Mouse (Mus musculus) layer of hippocampus, adult 9-10 months (tissue): ENCODE measurements around the gene Ei24.

Experiments used
- DNase-seq: peaks from one replicate; pipeline ENCODE4 v3.0.0; 2022; ENCODE audit warnings: low spot score

The Ei24 gene

DNA sequence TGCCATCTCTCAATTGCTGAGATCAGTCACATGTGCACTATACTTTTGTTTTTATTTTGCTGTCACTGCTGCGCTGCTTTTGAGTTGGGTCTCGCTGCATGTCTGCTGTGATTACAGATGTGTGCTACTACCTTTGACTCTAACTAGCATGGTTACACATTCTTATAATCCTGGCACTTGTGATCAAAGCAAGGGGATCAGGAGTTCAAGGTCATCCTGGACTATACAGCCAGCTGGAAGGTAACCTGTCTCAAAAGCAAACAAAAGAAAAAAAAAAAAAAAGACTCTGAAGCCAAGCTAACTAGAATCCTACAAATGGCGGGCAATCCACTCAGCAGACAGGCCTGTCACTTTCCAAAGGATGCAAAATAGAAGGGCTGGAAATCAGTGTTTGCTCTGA lies 5.0 kb downstream of the Ei24 start:
- DNase-seq, result no peak

DNA sequence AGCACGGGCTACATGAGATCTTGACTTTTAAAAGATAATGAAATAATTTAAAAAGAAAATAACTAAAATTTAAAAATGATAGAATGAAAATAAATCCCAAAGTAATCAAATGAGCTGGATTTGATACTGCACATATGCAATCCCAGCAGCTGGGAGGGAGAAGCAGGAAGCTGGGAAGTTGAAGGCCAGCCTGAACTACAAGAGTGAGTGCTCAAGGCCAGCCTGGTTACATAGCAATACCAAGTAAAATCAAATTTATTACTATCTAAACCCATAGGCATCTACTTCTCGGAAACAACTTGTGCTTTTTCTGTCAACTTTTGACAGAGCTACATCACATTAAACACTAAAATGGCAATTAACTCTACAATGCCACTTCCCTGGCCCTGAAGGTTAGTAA lies 13.3 kb downstream of the Ei24 start:
- DNase-seq, result no peak

DNA sequence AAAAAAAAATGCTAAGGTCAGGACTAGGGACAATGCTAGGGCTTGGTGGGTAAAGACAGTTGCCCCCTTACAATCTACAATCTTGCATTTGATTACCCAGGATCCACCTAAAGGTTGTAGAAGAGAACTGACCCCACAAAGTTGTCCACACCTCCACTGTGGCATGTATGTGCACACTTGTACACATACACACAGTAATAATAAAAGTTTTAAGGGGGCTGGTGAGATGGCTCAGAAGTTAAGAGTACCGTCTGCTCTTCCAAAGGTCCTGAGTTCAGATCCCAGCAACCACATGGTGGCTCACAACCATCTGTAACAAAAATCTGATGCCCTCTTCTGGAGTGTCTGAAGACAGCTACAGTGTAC lies 28.2 kb downstream of the Ei24 start:
- DNase-seq, result no peak

DNA sequence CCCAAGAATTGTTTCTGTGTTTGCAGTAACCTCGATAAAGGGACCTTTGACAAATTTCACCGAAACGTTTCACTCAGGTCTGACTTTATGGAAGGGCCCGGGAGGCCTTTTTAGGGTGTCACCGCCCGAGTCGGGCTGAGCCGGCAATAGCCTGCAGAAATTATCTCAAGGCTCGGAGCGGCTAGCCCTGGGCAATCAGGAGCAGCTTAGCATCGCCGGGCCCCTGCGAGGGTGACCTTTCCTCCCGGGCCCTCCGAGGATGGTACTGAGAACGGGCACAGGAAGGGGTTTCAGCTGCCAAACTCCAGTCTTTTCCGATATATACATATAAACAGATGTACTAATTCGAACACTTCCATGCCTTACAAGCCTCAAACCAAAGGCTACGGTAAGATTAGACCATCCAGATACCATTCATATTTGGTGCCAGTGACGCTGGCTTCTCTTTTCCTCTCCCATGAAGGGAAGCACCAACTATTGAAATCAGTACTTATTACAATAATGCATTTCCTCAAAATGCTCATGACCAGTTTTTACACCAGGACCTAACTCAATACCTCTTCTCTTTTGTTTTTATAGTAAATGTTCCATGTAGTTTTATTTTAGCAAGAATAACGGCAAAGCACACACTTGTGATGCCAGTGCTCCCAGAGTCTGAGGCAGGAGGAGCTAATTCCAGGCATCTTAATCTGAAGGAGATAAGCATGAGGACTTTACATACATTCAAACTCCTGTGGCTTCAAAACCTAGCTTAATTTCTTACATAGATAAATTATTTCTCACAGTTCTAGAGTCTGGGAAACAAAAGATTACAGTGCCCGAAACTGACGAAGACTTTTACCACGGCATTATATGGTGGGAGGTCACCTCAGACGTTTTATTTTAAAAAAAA lies 28.8 kb downstream of the Ei24 start:
- peak; percentile 10 for DNase-seq

DNA sequence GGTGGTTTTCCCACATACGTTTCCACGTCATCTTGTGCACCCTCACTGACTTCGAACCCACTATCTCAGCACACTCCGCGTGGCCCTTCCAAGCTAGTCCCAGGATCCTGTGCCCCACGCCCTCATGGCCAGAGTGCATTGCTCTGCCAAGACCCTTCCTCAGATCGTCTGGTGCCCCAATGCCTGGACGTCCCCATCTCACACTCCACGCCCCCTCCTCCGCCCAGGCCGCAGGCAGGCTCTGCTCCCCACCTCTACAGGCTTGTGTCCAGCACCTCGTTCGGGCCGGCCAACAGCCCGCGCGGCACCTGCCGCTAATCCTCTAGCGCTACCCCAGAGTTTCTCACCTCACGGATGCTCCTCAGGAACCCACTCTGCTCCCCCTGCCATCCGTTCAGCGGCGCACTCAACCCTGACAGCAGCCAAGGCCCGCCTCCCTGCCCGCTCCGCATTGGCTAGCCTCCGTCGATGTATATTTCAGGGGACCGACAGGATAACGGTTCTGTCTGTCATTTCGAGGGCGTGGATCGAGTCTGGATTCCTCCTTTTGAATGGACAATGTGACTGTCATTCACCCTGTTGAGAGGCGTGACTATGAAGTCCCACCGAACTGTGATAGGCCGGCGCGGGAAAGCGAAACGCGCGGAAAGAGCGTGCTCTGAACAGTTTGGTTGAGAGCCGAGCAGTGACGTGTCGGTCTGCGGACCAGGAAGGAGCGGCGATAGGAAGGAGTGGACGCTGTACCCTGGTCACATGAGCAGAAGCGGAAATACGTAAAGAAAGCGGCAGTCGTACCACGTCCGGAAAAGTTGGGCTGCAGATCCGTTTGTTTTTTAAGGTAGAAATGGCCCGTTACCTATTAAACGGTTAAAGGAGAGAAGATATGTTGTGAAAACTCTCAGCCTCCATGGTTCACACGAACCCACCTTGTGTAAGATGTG lies 29.7 kb downstream of the Ei24 start, which contains the start of gene Stt3a:
Gene Stt3a (minus strand): TSS at position 477 of the 941 bp plus-strand sequence.
- peak; percentile 98 for DNase-seq

DNA sequence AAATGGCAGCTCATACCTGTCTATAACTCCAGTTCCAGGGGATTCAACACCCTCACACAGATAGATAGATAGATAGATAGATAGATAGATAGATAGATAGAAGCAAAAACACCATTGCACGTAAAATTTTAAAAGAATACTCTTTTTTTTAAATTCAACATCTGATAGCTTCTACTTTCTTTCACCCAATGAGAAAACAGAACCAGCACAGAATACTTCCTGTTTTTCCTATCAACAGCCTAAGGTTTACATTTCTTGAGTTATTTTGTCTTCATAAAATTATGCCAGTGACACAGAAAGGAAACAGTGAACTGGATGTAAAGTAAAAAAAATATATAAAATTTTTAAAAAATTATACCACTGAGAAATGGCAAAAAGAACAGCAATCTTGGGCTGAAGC lies 32.8 kb downstream of the Ei24 start:
- no peak for DNase-seq
